Mouse (Mus musculus) hindbrain, embryonic 13.5 days (tissue): ENCODE results near the gene 4921539E11Rik. TPM values are rescaled to one million over a fixed set of nuclear protein-coding genes. Genes with fewer than 3 reads are reported as not detected.

Experiments used
- polyA plus RNA-seq: library from polyadenylated mRNA; unstranded; fragments of >200 nt; fragmentation: Nextera tagmentation; extraction: Ambion mirVana; gene quantifications from 2 replicates; pipeline ENCODE4 v1.2.1, GENCODE M21; 2015

Gene 4921539E11Rik
- polyA plus RNA-seq, 1 experiment from 2014 or later, result not detected

Other genes with a start within 250 kb of the 4921539E11Rik start
- gene Mier1, start 176.5 kb downstream of the 4921539E11Rik start, polyA plus RNA-seq, result 36.6 and 37.1 TPM in 2 replicates
- gene Wdr78, start 176.3 kb downstream of the 4921539E11Rik start, polyA plus RNA-seq, result 5.6 and 6.1 TPM in 2 replicates
- gene Slc35d1, start 75.7 kb downstream of the 4921539E11Rik start, polyA plus RNA-seq, result 5.4 and 6.6 TPM in 2 replicates
- gene Oma1, start 22.9 kb upstream of the 4921539E11Rik start, polyA plus RNA-seq, result 7.9 and 10.0 TPM in 2 replicates